Mouse (Mus musculus) mesoderm, embryonic 11.5 days (tissue): ENCODE data around the gene Irf2bp2.
"Not testable (repeated sequence)": the region's sequence is repeated elsewhere in the genome, so short reads cannot be mapped to it uniquely, and the experiment has no call there.

ENCODE experiments used
- DNase-seq: peaks from one replicate; pipeline ENCODE4 v3.0.0-alpha.2; 2012; ENCODE audit warnings: low read depth, low spot score

The Irf2bp2 gene

DNA sequence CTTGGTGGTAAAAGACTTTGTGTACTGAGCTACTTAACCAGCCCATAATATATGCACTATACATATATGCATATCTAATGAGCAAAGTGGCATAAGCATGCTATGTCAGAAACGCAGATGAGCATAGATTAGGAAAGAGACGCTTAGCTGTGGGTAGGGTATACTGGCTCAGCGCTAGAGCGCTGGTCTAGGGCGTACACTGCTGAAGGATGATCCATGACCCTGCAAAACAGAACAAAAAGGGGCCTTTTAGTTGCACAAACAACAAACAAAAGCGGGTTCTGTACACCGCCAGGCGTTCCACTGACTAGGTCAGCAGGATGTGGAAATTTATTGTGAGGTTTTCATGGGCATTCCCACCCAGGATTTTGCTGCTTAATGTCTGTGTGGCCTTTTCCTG, 8.9 kb upstream of the Irf2bp2 start:
- DNase-seq = no peak

DNA sequence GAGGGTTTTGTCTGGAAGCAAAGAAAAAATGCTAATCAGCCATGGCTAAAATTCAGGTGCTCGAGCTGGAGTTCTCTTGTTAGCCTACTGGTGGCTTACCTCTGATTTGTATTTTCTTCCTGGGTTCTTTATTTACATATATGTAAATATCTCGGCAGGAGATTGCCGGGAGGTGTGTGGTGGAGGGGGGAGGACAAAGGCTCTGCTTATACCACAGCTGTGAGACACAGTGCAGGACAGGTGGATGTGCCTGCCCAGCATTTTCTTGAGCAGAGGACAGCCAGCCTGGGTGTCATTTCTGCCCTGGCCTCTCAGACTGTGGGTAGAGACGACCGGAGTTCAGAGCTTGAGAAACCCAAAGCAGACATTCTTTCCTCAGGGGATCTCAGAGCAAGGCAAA, 7.5 kb upstream of the Irf2bp2 start:
- DNase-seq = no peak

DNA sequence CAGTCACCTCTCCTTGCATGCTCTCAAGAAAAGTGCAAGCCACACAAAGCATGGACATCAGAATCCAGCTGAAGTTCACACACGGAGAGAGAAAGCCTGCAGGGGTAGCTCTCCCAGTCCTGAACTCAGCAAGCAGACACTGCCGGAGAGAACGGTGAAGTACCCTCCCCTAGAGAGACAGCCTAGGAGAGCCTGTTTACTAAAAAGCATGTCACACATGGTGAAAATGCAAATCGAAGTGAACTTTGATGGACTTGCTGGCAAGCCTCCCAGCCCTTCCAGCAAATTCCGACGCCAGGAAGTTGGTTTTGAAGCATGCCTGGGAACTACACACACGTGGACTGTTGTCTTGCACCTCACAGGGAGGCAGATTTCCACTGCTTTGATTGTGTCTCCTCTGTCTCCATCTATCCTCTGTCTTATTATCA, 7.0 kb upstream of the Irf2bp2 start:
- DNase-seq = no peak

DNA sequence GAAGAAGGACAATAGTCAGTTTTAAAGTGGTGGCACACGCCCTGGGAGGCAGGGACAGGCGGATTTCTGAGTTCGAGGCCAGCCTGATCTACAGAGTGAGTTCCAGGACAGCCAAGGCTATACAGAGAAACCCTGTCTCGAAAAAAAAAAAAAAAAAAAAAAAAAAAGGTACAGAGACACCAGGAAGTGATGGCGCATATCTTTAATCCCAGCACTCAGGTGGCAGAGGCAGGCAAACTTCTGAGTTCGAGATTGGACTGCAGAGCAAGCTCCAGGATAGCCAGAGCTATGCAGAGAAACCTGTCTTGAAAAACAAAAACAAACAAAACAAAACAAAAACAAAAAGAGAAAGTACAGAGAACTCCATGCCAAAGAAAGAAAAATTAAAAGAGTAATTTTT, 6.6 kb upstream of the Irf2bp2 start:
- DNase-seq = not testable (repeated sequence)

DNA sequence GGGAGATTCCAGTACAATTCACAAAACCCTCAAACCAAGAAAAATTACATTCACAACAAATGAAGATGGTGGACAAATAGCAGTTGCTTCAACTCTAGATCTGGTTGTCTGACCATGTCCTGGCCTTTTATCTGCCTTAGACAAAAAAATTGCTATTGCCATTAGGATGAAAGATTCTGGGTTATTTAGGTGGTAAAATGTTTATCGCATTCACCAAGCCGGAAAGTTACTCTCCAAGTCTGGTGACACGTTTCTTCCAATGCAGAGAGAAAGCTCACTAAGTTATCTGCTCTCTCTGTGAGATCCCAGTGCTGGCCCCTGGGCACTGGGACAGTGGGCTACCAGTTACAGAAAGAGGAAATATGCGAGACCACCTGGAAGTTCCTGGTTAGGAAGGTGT, 5.5 kb upstream of the Irf2bp2 start:
- no peak for DNase-seq

DNA sequence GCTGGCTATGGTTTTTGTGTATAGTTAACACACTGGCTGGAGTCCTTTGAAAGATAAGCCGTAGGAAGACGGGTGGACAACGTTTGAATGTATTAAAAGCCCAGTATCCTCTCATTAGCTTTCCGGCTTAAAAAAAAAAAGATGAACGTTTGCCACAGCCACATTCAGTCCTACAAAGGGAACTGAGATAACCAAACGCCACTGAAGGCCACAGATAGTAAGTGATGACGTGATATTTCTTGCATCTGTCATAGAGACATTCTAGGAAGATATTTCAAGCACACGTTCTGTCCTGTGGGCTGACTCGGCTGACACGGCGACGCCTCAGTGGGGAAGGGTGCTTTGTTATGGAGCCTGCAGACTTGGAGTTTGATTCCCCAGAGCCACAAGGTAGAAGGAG, 4.4 kb upstream of the Irf2bp2 start:
- no peak for DNase-seq

DNA sequence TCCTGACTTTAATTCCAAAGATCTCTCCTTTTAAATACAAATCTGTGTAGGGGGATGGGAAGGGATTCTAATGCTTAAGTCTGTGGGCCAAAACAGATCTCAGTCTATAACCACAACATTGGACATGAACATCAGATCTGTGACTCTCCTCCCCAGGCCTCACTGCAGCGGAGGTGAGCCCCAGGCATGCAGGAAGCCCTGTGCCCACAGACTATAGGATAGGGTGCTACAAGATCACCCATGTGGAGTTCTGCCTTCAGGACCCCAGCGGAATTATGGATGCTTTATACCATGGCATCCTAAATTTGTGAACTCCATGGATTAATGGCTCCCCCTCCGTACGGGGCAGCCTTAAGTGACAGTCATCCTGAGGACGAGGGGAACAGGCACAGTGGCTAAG, 2.9 kb upstream of the Irf2bp2 start:
- DNase-seq = no peak

DNA sequence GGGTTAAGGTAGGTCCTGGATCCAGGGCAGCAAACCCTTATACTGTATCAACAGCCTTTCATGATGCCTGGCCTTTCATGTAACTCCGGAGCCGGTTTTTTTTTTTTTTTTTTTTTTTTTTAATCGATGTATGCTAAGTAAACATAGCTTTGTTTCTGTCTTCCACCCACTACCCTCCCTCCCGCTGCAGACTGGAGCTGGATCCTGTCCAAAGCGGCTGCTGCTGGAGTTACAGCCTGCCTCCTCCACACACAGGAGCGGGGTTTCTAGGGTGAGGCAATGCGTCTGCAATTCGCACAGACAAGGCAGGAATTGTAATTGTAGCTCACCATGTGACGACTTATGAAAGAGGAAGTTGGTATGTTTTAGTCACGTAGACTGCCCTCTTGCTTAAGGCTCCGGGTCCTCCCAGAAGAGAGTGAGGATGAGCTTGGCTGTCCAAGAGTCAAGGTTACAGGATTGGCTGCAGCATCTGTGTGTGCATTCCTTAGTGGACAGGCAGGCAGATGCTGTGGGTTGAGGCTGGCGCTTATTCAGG, 2.4 kb upstream of the Irf2bp2 start:
- DNase-seq = peak; percentile 84

DNA sequence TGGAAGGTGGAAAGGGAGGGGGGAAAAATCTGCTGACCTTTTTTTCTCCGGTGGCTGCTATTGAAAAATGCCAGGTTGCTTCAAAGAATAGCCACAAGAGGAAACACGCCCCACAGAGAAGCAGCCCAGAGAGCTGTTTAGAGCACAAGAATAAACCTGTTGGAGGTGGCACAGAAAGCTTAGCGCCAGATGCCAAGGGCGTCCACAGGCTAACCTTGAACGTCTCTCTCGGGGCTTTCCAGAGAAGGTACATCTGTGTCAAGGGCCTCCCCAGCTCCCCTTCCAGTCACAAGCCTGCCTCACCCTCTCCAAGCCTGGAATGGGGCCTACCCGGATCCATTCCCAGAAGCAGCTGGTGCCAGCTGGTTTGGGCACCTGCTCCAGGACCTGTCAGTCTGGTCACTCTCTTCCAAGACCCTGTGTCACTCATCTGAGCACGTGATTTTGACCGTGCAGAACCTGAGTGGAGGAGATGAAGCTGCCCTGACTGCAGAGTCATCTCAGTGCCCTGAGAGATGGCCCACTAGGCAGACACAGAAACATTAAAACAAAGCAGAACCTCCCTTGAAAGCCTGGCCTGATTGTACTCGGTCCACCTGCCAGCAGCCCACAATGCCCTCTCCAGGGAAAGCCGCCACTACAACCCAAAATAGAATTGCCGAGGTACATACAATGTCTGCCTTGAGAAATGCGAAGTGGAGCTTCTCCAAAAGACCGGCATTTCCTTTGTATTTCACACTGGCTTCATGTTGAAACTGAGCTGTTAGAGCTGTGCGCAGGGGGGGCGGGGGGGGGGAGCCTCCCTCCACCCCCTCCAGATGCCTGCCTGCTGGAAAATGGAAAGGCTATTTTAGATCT, 1.6 kb upstream of the Irf2bp2 start:
- DNase-seq = no peak

DNA sequence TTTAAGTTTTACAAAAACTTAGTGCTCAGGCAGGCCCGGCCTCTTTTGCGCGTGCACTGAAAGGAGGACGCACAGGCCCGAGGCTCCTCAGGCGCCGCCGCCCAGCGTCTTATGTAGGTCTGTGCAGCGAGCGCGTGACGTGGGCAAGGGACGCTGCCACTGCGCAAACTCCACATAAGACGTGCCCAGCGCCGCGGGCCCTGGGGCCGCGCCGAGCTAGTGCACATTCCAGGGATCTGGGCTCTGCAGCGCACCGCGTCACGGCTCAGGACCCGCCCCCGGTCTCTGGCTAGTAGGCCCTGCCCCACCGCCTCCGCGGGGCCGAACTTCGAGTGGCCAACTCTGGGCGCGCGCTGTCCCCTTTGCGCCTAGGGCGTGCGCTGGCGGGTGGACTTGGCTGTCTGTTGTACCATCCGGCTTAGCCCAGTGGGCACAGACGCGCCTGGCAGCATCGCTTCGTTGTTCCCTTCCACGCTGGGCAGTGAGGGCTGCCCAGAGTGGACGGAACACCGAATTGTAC, 755 bp upstream of the Irf2bp2 start:
- DNase-seq = peak; percentile 99

DNA sequence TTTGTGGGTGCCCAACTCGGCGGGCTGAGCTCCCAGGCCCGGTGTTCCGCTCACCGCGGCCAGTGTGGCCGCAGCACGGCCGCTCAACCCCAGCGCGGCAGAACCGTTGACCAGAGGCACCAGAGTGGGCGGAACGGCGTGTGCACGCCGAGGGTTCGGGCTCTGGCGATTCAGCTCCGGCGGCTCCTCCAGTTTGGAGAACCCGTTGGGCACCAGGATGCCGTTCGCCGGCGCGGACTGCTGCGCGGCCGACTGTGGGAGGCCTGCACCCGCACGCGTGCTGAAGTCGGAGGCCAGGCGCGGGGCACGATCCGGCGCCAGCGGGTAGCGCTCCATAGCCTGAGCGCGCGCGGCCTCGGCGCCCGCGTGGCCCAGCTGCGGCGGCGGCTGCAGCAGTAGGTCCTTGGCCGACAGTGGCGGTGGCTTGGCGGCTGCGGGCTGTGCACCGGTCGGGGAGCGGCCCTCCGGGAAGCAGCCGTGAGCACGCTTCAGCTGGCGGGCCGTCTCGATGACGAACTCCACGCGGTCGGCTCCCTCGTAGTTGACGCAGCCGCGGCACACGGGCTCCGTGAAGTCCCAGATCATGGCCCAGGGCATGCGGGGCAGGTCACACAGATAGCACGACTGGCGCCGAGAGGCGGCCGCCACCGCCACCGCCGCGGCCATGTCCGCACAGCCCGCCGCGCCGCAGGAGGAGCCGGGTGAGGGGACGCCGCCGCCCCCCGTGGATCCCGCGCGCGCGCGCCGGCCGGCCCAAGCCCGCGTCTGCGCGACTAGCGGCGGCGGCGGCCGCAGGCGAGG, 815 bp downstream of the Irf2bp2 start:
- DNase-seq = no peak

DNA sequence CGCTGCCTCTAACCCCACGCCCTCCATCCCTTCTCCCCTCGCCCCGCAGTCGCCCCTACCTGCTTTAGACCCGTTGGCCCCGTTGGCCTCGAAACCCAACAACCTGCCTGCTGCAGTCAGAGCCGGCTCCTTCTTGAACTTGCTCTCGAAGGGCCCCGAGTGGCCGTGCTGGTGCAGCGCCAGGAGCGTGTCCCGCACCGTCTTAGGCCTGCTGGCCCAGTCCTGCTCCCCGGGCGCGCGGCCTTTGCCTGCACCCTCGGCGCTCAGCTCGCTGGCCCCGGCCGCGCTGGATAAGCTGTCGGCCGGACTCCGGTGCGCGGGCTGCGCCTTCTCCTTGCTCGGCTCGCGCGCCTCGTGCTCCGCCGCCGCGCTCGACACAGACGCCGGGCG, 1.4 kb downstream of the Irf2bp2 start:
- no peak for DNase-seq

DNA sequence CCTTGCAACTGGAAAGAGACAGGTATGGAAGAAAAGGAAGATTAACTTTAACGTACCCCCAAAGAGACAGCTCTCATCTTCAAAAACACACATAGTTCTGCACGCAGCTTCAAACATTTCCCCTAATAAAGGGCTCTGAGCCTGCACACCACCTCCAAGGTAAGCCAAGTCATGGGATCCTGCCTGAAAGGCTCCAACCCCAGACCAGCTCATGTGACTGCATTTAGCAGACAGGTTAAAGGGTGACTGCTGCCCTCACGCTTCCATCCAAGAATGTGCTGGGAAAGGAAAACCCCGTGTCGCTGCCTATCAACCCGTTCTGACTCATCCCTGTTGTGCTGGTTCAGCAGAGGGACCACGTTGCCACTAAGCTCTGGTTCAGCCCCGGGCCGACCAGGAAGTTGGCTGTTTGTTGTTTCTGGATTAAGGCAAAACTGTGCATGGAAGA, 1.9 kb downstream of the Irf2bp2 start:
- DNase-seq = no peak

DNA sequence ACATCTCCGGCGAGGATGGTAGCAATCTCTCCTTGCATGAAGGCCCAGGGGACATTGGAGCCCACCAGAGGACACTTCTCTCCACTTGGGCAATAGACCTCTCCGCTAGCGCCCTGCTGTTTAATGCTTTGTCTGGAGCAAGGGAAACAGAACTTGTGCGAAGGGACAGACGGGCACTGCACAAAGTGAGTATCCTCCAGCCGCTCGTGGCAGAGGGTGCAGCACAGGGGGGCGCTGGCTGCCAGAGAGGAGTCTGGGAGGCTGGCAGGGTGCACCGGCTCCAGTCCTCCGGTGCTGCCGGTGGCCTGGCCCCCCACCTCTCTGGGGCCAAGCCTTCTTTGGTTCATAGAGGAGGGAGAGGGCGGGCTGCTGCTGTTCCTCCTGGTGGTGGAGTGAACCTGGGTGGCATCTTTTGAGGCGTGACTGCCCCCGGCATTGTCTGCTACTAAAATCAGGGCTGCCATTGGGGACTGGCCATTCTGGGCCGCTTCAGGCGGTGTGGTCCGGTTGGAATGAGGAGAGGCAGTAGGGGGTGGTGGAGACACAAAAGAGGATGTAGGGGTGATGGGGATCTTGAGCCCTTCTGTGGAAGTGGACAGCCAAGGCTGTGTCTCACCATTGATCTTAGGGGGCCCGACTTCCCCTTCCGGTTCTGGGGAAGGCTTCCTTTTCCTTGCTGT, 2.5 kb downstream of the Irf2bp2 start:
- no peak for DNase-seq

DNA sequence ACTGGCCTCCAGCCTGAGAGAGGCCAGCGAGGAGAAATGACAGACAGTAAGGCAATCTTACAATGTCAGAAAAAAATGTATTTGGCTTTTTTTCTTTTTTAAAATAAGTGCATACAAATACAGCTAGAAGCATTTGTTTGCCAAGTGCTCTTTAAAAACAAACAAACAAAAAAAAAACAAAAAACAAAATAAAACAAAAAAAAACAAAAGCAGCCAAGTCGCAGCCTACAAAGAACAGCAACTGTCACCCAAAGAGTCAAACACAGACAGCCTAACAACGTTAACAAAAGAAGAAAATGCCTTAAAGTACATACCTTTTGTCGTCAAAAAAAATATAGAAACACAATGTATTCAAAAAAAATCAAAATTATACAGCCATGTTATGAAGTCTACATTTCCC, 3.2 kb downstream of the Irf2bp2 start:
- no peak for DNase-seq

DNA sequence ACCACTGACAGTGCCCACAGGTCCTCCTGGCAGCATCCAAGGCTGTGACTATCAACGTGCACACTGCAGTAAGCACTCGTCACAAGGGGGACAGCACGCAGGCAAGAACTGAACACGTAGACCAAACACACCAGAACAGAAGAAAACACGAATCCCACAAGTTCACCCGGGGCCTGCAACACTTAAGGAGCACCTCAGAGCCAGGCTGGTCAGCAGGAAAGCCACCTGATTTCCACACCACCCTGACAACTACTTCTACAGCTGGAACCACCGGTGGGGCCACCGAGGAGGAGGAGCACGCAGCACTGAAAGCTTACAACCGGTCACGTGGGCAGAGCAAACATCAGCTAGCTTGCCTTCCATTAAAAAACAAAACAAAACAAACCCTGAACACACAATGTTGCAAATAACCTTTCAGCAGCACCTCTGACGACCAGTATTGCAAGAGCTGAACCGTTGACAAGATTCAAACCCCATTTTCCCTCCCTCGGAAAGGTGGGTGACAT, 3.7 kb downstream of the Irf2bp2 start:
- no peak for DNase-seq

DNA sequence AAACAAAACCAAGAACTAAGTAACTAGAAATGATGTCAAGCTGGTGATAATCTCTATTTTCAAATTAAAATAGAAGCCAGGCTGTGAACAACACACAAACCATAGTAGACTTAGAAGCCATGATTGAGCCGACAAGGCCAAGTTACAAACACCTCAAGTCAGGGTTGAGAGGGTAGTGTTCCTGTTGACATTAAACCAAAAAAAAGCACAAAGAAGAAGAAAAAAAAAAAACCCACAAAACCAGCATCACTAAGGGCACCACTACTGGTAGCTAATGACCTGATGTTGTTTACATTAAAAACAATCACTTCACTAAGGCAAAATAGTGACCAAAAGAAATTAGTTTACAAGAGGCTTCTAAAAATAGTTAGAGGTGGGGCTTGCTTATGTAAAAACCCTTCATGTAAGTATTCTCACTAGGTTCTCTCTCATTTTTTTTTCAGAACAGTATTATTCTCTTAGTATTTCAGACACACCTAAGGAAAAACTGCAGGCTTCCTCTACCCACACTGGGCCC, 4.2 kb downstream of the Irf2bp2 start:
- DNase-seq = no peak

DNA sequence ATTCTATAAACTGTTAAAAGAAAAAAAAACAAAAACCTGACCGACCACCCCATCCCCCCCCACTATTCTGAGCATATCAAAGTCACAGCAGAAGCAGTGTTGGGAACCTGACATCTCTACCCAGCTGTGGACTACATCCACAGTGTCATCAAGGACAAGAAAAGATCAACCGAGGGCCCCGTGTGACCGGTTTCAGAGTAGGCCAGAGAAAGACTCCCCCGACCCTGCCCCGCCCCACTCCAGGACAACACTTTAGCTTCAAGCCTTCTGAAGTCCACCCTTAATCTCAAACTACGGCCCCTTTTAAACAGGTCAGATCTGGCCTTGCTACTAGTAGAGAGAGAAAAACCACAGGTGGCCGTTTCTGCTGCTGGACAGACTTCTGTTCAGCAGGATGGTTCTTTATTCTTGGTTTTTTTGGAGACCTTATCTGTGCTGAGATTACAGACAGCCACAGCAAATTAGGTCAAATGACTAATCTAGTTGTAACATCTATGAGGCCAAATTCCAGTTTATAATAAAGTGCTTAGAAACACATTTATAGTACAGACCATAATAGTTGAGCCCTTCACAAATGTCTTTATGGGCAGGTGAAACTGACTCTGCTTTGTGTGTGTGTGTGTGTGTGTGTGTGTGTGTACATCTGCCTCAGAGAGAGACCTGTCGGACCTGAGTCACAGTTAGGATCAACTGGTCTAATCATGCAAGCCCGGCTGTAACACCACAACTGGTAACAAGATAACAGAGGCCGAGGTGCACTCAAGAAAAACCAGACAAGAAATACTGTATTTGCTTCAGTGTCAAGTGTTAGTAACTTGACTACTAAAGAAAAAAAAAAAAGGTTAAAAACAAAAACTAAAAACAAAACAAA, 4.9 kb downstream of the Irf2bp2 start:
- no peak for DNase-seq

DNA sequence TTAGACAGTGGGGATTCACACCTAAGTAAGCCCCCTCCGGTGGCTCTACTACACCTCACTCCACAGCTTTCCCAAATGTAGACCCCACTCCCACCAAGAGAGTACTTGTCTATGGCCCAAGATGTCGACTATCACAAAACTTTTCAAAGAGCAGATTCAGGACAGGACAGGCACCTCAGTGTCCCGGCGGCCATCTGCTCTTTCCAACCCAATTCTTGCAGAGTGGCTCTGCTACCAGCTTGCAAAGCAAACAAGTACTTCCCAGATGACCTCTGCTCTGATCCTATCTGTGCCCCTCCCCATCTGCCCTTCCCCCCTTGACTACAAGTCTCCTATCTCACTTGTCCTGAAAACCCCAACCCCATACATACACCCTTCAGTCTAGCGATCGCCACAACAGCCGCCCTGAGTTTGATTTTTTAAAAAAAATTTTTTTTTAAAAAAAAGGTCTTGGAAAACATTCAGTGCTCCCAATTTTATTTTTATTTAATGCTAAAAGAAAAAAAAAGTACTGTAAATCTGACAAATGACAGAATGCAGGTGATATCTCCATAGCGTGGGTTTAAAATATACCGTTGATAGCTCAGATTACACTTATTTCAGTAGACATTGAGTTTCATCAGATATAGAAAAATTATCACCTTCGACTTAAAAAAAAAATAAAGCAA, 5.8 kb downstream of the Irf2bp2 start:
- no peak for DNase-seq
